Mouse (Mus musculus): Measurements from ENCODE around the gene Sec14l2.

The Sec14l2 gene

GRCm38 (mm10) chr11:4097091-4097621 is 26.1 kb downstream of the Sec14l2 start:
- no peak for DNase-seq

GRCm38 (mm10) chr11:4096054-4096984 is 26.9 kb downstream of the Sec14l2 start:
- DNase-seq = peak; percentile 98

- DNase-seq = peak; percentile 64
Observed at GRCm38 (mm10) chr11:4095171-4096053, 27.8 kb downstream of the Sec14l2 start, which contains the start of gene Mtfp1. TSS of gene Mtfp1 (minus strand) at chr11:4095445.

GRCm38 (mm10) chr11:4094378-4095170 is 28.6 kb downstream of the Sec14l2 start:
- DNase-seq = peak; percentile 59

GRCm38 (mm10) chr11:4093459-4094377 is 29.5 kb downstream of the Sec14l2 start:
- peak; percentile 27 for DNase-seq

- DNase-seq = no peak
Observed at GRCm38 (mm10) chr11:4087267-4087666, 35.9 kb downstream of the Sec14l2 start.

GRCm38 (mm10) chr11:4086246-4086645 is 37.0 kb downstream of the Sec14l2 start:
- DNase-seq = no peak

- peak; percentile 69 for DNase-seq
Observed at GRCm38 (mm10) chr11:4083316-4084078, 39.7 kb downstream of the Sec14l2 start.

- peak; percentile 40 for DNase-seq
Observed at GRCm38 (mm10) chr11:4080219-4080618, 43.0 kb downstream of the Sec14l2 start.

GRCm38 (mm10) chr11:4078267-4078933 is 44.8 kb downstream of the Sec14l2 start:
- no peak for DNase-seq

- DNase-seq = no peak
Observed at GRCm38 (mm10) chr11:4076633-4077032, 46.6 kb downstream of the Sec14l2 start.

- DNase-seq = no peak
Observed at GRCm38 (mm10) chr11:4069664-4070063, 53.6 kb downstream of the Sec14l2 start.

- no peak for DNase-seq
Observed at GRCm38 (mm10) chr11:4064627-4065122, 58.5 kb downstream of the Sec14l2 start, which contains the start of gene Sec14l3. TSS of gene Sec14l3 (plus strand) at chr11:4064841.

GRCm38 (mm10) chr11:4062981-4063380 is 60.2 kb downstream of the Sec14l2 start:
- no peak for DNase-seq

- DNase-seq = no peak
Observed at GRCm38 (mm10) chr11:4062523-4062922, 60.7 kb downstream of the Sec14l2 start.

- DNase-seq = no peak
Observed at GRCm38 (mm10) chr11:4060866-4061575, 62.2 kb downstream of the Sec14l2 start.

- peak; percentile 64 for DNase-seq
Observed at GRCm38 (mm10) chr11:4053586-4053985, 69.6 kb downstream of the Sec14l2 start.

GRCm38 (mm10) chr11:4048438-4048837 is 74.8 kb downstream of the Sec14l2 start:
- no peak for DNase-seq

- no peak for DNase-seq
Observed at GRCm38 (mm10) chr11:4047766-4048165, 75.4 kb downstream of the Sec14l2 start.
